Mouse (Mus musculus) CD8-positive naive resting alpha-beta T cell, adult 2 months (primary cell): ENCODE data around the gene Rps3a1.
"Not testable (repeated sequence)": the region's sequence is repeated elsewhere in the genome, so short reads cannot be mapped to it uniquely, and the experiment has no call there.

ENCODE experiments used
- DNase-seq, 2 experiments: peaks; one replicate each; pipeline ENCODE4 v3.0.0; 2022; ENCODE audit warnings: low read depth in 2 of 2, low spot score in 2 of 2

Gene Rps3a1

GRCm38 (mm10) chr3:86116951-86117350 is 25.6 kb downstream of the Rps3a1 start:
- DNase-seq = no peak

DNA sequence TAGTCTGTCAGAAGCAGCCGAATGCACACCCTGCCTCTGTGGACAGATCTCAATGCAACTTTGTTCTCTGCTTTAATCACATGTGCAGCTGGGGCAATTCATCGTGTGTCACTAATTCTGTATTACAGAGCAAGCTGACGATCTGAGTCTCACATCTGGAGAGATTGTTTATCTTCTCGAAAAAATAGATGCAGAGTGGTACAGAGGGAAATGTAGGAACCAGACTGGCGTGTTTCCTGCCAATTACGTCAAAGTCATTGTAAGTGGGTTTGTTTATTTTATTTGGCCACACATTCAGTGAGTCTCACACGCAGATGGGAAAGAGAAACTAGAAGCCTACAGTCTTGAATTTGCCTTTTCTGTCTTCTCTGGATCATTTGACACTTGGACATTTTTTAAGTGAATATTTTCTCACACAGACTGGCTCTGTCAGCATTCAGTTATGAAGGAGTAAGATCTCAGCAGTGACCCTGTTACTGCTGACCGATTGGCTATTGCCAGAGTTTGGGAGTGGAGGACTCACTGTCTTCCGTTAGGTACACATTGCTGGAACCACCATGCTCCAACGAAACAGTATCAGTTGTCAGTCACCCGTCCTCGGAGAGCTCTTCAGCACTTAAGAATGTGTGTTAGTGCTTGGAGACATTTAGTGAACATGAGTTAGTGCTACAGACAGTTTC is 27.7 kb downstream of the Rps3a1 start:
- no peak for DNase-seq

- DNase-seq = no peak
Measured at GRCm38 (mm10) chr3:86112766-86113165, 29.7 kb downstream of the Rps3a1 start.

- no peak for DNase-seq
Measured at GRCm38 (mm10) chr3:86110077-86110476, 32.4 kb downstream of the Rps3a1 start.

DNA sequence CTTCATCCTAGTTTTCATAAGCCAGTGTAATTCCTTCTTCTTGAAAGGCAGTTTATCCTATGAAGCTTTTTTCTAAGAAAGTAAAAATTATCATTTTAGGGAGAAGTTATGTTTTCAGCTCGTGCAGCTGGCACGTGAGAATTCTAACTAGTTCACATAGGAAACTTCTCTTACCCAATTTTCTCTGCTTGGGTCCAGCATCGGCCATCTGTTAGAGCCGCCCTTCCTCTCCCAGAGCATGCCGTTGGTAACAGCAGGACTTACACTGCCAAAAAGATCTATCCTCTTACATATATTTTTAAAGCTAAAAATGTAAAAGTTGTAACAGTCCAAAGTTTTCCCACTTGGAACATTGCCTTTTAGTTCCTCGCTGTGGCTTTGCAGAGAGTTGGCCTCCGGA is 33.4 kb downstream of the Rps3a1 start:
- DNase-seq = no peak

- DNase-seq = no peak
Measured at GRCm38 (mm10) chr3:86108576-86108975, 33.9 kb downstream of the Rps3a1 start.

DNA sequence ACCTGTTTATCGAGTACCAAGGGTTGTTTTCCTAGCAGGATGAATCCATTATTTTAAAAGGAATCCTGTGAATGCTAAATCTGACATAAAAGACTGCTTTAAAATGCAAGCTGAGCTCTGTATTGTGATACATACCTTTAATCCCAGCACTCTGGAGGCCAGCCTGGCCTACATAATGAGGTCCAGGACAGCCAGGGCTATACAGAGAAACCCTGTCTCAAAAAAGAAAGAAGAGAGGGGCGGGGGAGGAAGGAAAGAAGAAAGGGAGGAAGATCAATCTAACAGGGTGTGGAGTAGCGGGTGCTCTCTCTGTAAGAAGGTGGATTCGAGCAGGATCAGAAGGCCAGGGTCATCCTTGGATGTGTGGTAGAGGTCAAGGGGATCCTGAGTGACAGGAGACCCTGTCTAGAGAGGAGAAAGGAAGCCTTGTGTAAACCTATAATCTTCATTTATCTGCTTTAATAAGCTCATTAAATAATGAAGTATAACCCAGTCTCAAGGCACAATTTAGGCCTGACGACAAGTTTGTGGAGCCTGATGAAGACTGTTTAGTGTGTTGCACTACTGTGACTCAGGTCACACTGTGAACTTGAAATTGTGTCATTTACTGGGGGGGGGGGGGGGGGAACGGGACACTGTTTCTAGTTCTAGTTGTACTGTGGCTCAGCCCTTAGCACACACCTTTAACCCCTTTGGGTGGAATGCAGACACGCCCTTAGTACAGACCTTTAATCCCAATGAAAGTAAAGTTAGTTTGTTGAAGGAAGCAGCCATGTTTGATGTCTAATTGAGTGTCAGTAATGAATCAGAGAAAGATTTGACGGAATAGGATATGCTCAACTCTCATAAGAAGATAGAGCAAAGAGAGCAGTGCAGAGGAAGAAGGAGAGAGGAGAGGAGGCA is 34.6 kb downstream of the Rps3a1 start:
- DNase-seq = no peak

- no peak for DNase-seq
Measured at GRCm38 (mm10) chr3:86106086-86106632, 36.3 kb downstream of the Rps3a1 start.

DNA sequence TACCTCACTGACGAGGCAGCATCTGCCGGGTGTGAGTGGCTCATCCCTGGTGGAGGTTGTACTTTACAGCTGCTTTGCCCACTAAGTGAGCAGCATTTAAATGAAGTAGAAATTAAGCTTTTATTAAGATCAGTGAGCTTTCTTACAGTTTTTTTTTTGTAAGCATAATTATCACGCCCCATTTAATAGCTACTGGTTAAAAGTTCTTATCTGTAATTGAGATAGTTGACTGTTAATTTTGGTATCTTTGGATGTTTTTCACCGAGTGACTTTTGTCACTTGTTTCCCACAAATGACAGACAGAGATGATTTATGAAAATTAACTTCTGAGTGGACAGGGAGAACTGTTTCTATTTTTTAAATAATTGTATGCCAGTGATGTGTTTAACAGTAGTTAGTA is 37.6 kb downstream of the Rps3a1 start:
- DNase-seq = no peak

DNA sequence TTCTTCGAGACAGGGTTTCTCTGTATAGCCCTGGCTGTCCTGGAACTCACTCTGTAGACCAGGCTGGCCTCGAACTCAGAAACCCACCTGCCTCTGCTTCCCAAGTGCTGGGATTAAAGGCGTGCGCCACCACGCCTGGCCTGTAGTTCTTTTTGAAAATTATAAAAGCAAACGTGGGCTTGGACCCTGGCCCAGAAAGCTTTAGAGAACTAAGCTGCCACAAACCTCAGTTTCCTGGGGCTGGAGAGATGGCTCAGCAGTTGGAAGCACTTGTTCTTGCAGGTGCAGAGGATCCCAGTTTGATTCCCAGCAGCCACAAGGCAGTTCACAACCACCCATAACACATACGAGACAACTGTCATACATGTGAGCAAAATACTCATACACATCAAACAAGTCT is 38.1 kb downstream of the Rps3a1 start:
- DNase-seq = not testable (repeated sequence)

DNA sequence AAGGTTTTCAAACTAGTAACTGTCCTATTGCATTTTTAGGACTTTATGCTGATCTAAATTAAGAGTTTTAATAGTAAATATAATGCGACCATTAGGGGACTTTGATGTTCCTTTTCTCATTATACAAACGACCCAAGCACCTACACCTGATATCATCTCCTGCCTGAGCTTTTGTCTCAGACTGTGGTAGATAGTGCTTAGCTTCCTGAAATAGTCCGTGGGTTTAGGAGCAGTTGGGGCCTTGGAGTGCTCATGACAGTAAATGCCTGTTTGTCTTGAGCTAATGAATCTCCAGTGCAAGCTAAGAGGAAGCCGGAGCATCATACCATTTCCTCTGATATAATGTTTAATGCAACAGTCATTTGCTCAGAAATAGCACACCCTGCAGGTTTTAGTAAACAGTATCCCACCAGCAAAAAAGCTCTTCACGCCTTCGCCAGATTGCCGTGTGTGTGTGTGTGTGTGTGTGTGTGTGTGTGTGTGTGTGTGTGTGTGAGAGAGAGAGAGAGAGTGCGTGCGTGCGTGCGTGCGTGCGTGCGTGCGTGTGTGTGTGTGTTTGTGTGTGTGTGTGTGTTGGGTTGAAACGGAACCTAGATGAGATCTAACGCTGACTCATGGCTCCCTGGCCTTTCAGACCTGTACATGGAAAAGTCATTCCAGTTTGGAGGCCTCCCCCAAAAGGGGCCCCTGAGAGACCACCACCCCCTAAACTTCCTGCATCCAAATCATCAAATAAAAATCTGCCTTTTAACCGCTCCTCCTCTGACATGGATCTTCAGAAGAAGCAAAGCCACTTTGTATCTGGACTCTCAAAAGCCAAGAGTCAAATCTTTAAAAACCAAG is 38.8 kb downstream of the Rps3a1 start:
- peak in 1 of 2 experiments; percentile 14 for DNase-seq

DNA sequence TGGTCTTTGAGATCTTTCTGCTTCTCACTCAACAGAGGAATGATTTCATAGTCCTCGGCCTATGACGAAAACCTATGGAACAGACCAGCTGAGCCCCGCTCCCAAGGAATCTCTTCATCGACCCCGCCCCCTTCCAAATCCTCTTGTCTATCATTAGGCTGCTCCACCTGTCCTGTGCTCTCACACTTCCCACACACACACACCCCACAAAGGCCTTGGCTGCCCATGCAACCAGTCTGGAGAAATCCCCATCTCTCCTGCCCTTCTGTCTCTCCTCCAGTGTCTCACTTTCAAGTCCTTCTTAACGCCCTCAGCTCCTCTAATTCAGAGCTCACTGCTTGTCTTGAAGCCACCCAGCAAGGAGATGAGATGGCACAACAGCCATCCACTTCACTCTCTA is 40.5 kb downstream of the Rps3a1 start:
- DNase-seq = no peak

GRCm38 (mm10) chr3:86093907-86094306 is 48.6 kb downstream of the Rps3a1 start:
- DNase-seq = no peak

- DNase-seq = no peak
Measured at GRCm38 (mm10) chr3:86093213-86093845, 49.2 kb downstream of the Rps3a1 start.
